Mouse (Mus musculus): ENCODE data around the gene Smg6.

GRCm38 (mm10) chr11:75119298-75119697 is 193.7 kb downstream of the Smg6 start:
- no peak for TF ChIP-seq CTCF (IDR thresholded peaks at IDR 0.05; ENCODE audit: extremely low read depth, insufficient read length, insufficient replicate concordance, low read depth, low read length)
- no peak for TF ChIP-seq POLR2A (IDR thresholded peaks at IDR 0.05; ENCODE audit: low read depth, low read length)
